Mouse (Mus musculus) kidney, adult 2 months (tissue): ENCODE measurements around the gene Elf4.
"Not testable (repeated sequence)": the region's sequence is repeated elsewhere in the genome, so short reads cannot be mapped to it uniquely, and the experiment has no call there.

Source experiments
- CTCF ChIP-seq: fragments of 200-500 bp; conservative IDR thresholded peaks from 2 replicates; pipeline ENCODE4 v1.5.1; 2011; ENCODE audit warnings: low read depth, mild to moderate bottlenecking, control low read depth, low read length, moderate library complexity, mixed read lengths; ENCODE audit not compliant: insufficient read depth, insufficient read length
- POLR2A ChIP-seq: fragments of 200-500 bp; IDR thresholded peaks from one replicate; pipeline ENCODE4 v1.6.1; 2011; ENCODE audit warnings: low read depth, low read length, control low read depth

DNA sequence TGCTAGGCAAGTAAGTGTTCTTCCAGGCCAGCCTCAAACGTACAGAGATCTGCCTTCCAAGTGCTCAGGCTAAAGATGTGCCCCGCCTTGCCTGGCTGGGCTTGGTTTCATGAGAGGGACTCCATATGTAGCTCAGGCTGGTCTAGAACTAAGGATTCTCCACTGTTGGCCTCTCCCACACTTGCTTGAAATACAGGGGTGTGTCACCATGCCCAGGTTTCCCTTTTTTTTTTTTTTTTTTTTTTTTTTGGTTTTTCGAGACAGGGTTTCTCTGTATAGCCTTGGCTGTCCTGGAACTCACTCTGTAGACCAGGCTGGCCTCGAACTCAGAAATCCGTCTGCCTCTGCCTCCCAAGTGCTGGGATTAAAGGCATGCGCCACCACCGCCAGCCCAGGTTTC, 26.9 kb downstream of the Elf4 start:
- not testable (repeated sequence) for TF ChIP-seq CTCF, POLR2A
